Mouse (Mus musculus) liver, embryonic 11.5 days (tissue): ENCODE data around the gene Ube2t. TPM values are rescaled to one million over a fixed set of nuclear protein-coding genes. Genes with fewer than 3 reads are reported as not detected.

Experiments used
- polyA plus RNA-seq: library from polyadenylated mRNA; unstranded; fragments of >200 nt; fragmentation: Nextera tagmentation; extraction: Ambion mirVana; gene quantifications from 2 replicates; pipeline ENCODE4 v1.2.1, GENCODE M21; 2014

Gene Ube2t
- polyA plus RNA-seq, 1 experiment from 2014 or later = 55.7 TPM

Other genes starting within 250 kb of the Ube2t start
- gene Ppp1r12b, start 6.6 kb upstream of the Ube2t start, polyA plus RNA-seq = 3.2 and 4.4 TPM in 2 replicates
- gene Lgr6, start 142.7 kb downstream of the Ube2t start, polyA plus RNA-seq = 0.48 and 0.70 TPM in 2 replicates
- 42.1 and 43.0 TPM in 2 replicates for gene Ptpn7, start 170.1 kb downstream of the Ube2t start, polyA plus RNA-seq
- 25.0 and 28.7 TPM in 2 replicates for gene Arl8a, start 184.3 kb downstream of the Ube2t start, polyA plus RNA-seq
- not detected in 2 replicates for gene Gpr37l1, start 205.1 kb downstream of the Ube2t start, polyA plus RNA-seq